ENCODE assay signal across 22 mouse cellular contexts in the genomic region with DNA sequence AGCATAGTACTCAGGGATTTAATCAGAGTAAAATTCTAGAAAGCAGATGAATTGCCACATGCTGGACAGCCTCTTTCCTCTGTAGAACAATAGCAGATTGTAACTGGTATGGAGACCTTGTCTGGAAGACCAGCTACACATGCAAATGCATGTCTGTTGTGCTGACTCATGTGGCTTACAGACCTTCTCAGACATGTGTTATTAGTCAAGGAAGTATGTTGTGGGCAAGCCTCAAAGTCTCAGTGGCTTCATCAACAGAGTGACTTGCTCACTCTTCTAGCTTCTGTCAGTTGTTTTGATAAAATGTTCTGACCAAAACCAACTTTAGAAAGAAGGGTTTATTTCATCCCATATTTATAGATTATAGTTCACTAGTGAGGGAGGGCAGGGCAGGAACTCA. TPM values are rescaled to one million over a fixed set of nuclear protein-coding genes. Genes with fewer than 3 reads are reported as not detected.
"Had no signal": no experiment of that assay in that cellular context is flagged by ENCODE, and none has a peak within 500 bp of the region (broad histone marks: within the 10 kb centered on the region; RNA-seq: fewer than 3 reads in every experiment).

No protein-coding gene starts in this region.

- DNase-seq: liver, postnatal 0 days; lung, adult 2 months; lung, postnatal 14 days; lung, postnatal 36 days; midbrain, embryonic 14.5 days; right cerebral cortex, postnatal 14 days; thymus, adult 18-20 months; thymus, postnatal 14 days; thymus, postnatal 36 days had no signal

- H3K4me1 ChIP-seq: lung, embryonic 15.5 days; megakaryocyte, embryonic 14.5 days; midbrain, embryonic 12.5 days; neural tube, embryonic 12.5 days; stomach, embryonic 15.5 days had no signal

- H3K4me3 ChIP-seq: lung, embryonic 15.5 days; megakaryocyte, embryonic 14.5 days; midbrain, embryonic 12.5 days; neural tube, embryonic 12.5 days; stomach, embryonic 15.5 days had no signal

- H3K36me3 ChIP-seq: lung, embryonic 15.5 days; midbrain, embryonic 12.5 days; neural tube, embryonic 12.5 days; stomach, embryonic 15.5 days had no signal

- H3K27ac ChIP-seq: lung, embryonic 15.5 days; macrophage; midbrain, embryonic 12.5 days; neural tube, embryonic 12.5 days; stomach, embryonic 15.5 days; stomach, postnatal 0 days had no signal

- H3K9ac ChIP-seq: liver, postnatal 0 days; lung, embryonic 15.5 days; midbrain, embryonic 12.5 days; neural tube, embryonic 12.5 days; stomach, embryonic 15.5 days had no signal

- H3K4me2 ChIP-seq: lung, embryonic 15.5 days; midbrain, embryonic 12.5 days; neural tube, embryonic 12.5 days; stomach, embryonic 15.5 days had no signal

- H3K27me3 ChIP-seq: lung, embryonic 15.5 days; megakaryocyte, embryonic 14.5 days; midbrain, embryonic 12.5 days; neural tube, embryonic 12.5 days; stomach, embryonic 15.5 days had no signal

- H3K9me3 ChIP-seq: lung, embryonic 15.5 days; megakaryocyte, embryonic 14.5 days; midbrain, embryonic 12.5 days; neural tube, embryonic 12.5 days; stomach, embryonic 15.5 days had no signal

RNA-seq across cellular contexts. Expression of gene March11, which starts 44.8 kb away (rescaled TPM):
- total RNA-seq: megakaryocyte progenitor cell, adult 5-6 weeks; monocyte, adult 5-6 weeks; neutrophil, adult 5-6 weeks had no signal
- polyA plus RNA-seq: liver, postnatal 0 days; lung, postnatal 0 days; macrophage; spleen, adult 2 months; stomach, postnatal 0 days; thymus, postnatal 0 days had no signal
